Mouse (Mus musculus) c-Kit-positive CD71-positive TER-119-positive erythroid progenitor cells, embryonic 14.5 days (primary cell): ENCODE results near the gene Slc9a8.

Experiments
- DNase-seq: peaks from one replicate; pipeline ENCODE4 v3.0.0-alpha.2; 2013; ENCODE audit warnings: low spot score

The Slc9a8 gene

DNA sequence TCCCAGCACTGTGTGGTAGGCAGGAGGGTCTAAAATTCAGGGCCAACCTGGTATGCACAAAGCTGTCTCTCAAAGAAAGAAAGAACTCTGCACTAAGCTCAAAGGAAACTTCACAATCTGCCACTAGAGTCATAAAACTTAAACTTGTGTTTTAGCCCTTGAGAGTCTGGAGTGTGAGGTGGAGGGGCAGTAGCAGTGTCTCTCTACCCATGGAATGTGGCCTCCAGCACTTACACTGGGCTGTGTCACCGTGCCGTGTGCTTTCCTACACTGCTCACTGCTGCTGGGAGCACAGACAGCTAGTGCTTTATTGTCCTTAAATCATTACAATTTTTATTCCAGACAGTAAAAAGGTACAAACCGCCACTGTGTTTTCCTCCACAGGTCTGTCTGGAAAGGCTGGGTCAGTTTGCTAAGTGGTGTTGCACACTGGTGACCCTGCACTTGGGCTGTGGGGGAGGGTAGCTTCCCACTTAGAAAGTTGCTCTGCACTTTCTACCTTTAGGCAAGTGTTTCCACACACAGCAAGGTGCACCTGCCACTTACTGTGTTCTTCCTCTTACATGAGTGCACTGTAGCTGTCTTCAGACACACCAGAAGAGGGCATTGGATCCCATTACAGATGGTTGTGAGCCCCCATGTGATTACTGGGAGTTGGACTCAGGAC, 86.3 kb downstream of the Slc9a8 start:
- DNase-seq: no peak

DNA sequence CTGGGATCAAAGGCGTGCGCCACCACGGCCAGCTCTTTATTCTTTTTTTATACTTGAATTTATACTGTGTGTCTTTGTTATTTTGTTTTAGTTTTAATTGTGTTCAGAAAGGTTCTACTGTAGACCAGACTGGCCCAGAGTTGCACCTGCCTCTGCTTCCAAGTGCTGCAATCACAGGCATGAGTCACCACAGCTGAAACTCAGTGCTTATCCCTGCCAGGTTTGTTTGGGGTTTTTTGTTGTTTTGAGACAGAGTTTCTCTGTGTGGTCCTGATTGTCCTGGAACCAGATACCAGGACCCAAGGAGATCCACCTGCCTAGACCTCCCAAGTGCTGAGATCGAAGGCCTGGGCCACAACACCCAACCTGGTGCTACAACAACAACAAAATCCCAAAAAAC, 87.1 kb downstream of the Slc9a8 start:
- no peak for DNase-seq

- DNase-seq: no peak
Measured at GRCm38 (mm10) chr2:167510485-167510884, 89.0 kb downstream of the Slc9a8 start.

GRCm38 (mm10) chr2:167512365-167512764, 90.9 kb downstream of the Slc9a8 start:
- DNase-seq: no peak

DNA sequence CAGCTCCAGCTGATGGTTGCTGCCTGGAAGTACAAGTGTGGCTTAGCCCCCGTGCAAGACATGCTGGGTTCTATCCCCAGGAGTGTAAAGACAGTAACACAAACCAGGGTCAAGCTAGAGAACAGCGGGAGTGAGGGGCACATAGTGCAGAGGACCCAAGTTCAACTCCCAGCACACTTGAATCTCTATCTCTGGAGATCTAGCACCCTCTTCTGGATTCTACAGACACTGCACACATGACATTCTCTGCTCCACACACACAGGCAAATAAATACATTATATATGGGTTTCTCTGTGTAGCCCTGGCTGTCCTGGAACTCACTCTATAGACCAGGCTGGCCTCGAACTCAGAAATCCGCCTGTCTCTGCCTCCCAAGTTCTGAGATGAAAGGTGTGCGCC, 91.5 kb downstream of the Slc9a8 start:
- no peak for DNase-seq

DNA sequence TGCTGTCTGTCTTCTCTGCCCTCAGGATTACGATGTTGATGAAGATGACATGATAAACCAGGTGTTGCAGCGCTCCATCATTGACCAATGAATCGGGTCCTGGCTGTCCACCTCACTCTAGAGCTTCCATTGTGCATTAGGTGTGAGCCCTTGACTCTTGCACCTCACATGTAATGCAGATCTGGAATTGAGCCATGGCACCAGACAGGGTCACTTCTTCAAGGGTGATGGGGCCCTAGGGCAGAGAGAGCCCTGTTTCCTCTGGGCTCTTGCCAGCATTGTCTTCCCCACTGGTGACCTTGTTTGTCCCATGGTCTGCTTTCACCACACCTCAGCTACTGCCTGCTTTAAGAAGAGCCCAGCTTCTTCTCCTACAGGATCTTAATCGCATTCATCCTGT, 93.1 kb downstream of the Slc9a8 start:
- DNase-seq: no peak

- DNase-seq: no peak
Measured at GRCm38 (mm10) chr2:167515688-167516087, 94.2 kb downstream of the Slc9a8 start.

DNA sequence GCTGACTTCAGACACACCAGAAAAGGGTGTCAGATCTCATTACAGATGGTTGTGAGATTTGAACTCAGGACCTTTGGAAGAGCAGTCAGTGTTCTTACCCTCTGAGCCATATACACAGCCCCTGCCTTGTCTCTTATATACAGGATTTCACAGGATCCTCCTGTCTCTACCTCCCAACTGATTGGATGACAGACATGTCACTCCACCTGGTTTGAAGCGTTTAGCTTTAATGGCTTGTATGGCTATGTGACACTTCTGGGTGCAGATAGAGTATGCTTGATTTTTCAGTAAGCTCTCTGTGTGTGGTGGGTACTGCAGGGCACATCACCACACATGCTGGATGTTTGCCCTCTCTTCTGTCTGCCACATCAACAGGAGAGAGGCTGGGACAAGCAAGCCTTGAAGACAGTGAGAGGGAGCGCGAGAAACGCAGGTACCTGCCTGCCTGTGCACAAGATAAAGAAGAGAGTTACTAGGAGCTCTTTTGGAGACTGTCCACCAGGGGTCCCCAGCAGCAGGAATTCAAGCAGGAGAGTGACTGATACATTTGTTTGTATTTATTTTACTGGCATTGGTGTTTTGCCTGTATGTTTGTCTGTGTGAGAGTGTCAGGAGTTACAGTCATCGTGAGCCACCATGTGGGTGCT, 98.2 kb downstream of the Slc9a8 start:
- no peak for DNase-seq
